Mouse (Mus musculus) left cerebral cortex, postnatal 10 days (tissue): ENCODE measurements around the gene Lmod2. TPM values are rescaled to one million over a fixed set of nuclear protein-coding genes. Genes with fewer than 3 reads are reported as not detected.

Experiments
- DNase-seq, 2 experiments: peaks; one replicate each; pipeline ENCODE4 v3.0.0; 2021 to 2022; ENCODE audit warnings: low spot score in 2 of 2, mixed read lengths in 1 of 2; ENCODE audit errors: extremely low spot score in 1 of 2
- intact Hi-C: fragments of 180-260 bp; cut with DNase I; formaldehyde crosslinking; loops from one replicate; pipeline ENCODE4 v1.15.1; 2025
- total RNA-seq, 2 experiments: library from RNA; stranded (reverse); gene quantifications; 2 replicates each; pipeline ENCODE4 v1.2.3; 2021

Gene Lmod2
- total RNA-seq, 2 experiments from 2014 or later: not detected

DNA sequence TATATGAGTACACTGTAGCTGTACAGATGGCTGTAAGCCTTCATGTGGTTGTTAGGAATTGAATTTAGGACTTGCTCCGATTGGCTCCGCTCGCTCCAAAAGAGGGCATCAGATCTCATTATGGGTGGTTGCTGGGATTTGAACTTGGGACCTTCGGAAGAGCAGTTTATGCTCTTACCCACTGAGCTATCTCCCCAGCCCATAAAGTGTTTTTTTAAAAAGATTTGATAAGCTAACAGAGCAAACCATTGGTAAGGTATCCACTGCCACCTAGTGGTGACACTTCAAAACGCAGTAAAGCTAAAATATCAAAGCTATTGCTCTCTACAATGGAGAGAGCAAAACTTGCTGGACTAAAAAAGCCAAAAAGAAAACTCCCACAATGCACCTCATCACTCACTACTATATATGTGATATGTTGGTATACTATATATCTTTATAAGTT, 30.0 kb downstream of the Lmod2 start:
- intact Hi-C loops: loop anchor here (2.0 kb wide), 1 partner anchor 97 kb away; no protein-coding TSS in a partner anchor
- DNase-seq: peak; percentile 40 to 46

DNA sequence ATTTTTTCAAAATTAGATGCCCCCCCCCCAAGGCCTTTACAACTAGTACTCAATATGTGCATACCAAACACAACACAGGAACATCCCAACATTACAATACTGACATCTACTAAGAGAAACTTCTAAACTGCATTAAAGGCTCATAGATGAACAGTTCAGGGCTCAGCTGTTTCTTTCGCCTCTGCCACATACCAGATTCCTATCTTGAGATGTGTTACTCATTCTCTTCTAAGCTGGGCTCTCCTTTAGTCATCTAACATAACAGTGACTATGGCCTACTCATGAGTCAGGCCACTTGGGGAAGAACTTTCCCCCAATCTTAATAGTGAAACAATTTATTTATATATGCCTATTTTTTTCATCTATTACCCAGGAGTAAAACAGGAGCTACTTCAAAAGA, 30.9 kb downstream of the Lmod2 start:
- no peak for DNase-seq
- intact Hi-C loops: loop anchor here (2.0 kb wide), 1 partner anchor 98 kb away; no protein-coding TSS in a partner anchor

DNA sequence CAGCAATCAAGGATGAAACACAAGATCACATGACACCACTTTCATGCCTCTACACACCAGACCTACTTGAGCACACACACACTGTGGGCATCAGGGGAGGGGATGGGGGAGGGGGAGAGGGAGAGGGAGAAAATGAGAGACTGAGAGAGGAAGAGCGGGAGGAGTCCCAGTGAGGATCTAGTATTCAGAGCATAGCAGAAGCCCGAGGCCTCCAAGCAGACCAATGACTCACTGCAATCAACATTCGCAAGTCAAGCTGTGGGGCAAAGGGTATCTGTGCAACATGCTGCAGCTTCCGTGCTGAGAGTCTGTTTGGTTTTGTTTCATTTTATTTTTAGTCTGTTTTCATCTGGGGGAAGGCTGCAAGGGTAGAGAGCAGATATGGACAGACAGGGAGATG, 34.5 kb downstream of the Lmod2 start:
- intact Hi-C loops: no loop called here
- DNase-seq: no peak

DNA sequence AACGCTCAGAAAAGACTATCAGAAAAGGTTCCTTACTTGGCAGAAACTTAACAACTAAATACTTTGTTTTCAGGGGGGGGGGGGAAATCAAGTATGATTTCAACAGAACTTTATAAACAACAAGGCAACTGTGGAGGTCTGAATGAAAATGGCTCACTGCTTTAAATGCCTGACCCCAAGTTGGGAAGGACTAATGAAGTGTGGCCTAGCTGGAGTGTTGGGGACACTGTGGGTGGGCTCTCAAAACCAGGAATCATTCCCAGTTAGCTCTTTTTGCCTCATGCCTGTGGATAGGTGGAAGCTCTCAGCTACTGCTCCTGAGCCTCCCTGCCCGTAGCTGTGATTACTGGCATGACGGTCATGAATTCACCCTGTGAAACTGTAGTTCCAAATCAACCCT, 36.5 kb downstream of the Lmod2 start:
- DNase-seq: no peak
- intact Hi-C loops: no loop called here

DNA sequence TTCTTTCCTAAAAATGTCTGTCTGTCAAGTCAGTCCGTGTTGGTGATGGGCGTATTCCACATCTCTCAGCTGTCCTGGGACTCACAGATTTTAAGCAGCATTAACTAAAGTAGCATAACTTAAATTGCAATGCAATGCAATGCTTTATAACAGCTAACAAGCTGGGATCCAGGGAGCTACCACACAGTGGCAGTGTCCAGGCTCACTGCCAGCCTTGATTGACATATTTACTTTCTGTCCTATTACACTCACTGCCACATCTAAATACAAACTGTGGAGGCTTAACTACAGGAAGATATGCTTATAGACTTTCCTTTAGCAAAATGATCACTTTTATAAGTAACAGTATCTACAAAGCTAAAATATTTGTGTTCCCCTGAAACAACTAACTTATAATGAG, 38.3 kb downstream of the Lmod2 start:
- no peak for DNase-seq
- intact Hi-C loops: no loop called here

DNA sequence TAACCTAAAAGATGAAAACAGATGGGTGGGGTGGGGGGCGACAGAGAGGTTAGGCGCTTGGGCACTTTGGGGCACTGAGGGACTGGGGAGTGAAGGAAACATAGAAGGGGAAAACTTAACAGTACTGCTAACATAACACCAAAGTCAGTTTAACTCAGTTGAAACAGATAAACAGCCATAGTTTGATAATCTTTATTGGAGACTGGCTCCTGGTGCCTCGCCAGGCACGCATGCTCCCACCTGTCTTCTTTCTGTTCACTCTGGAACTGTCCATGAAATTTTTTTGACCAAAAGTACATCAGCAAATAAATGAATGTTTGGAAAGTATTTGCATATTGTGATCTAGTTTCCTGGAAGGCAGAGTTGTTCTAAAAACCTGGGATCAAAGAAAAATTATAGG, 43.7 kb downstream of the Lmod2 start:
- intact Hi-C loops: no loop called here
- DNase-seq: no peak

DNA sequence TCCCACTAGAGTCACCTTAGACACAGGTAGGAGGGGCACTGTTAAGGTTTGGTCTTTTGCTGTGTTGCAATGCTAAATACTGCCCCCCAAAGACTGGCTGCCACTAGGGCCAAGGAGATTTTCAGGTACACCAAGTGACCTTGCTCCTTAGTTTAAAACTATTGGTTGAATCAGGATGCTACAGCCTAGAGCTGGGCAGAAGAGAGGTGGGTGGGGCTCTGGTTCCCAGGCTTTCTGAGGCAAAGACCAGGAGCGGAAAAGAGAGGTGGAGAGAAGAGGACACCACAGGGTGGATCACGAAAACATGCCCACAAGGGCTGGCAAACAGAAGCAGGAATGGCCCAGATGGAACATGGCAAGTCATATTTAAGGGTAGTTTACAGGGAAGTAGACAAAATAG, 44.6 kb downstream of the Lmod2 start:
- intact Hi-C loops: no loop called here
- no peak for DNase-seq

DNA sequence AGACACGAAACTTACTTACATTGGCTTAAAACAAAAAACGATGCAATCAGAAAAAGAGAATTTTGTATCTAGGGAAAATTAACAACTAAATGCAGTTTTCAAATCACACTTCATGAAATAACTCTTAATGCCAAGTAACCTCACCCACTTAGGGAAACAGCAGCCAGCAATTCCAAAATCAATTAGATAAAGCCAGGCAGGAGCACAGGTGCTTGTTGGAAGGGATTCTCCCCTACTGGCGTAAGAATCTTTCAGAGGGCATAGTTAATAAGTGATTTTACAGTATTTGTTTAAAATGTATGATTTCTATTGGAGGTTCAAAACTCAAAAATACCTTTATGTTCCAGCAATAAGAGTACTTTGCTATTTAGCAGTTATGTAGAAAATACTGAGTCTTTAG, 45.4 kb downstream of the Lmod2 start:
- DNase-seq: no peak

DNA sequence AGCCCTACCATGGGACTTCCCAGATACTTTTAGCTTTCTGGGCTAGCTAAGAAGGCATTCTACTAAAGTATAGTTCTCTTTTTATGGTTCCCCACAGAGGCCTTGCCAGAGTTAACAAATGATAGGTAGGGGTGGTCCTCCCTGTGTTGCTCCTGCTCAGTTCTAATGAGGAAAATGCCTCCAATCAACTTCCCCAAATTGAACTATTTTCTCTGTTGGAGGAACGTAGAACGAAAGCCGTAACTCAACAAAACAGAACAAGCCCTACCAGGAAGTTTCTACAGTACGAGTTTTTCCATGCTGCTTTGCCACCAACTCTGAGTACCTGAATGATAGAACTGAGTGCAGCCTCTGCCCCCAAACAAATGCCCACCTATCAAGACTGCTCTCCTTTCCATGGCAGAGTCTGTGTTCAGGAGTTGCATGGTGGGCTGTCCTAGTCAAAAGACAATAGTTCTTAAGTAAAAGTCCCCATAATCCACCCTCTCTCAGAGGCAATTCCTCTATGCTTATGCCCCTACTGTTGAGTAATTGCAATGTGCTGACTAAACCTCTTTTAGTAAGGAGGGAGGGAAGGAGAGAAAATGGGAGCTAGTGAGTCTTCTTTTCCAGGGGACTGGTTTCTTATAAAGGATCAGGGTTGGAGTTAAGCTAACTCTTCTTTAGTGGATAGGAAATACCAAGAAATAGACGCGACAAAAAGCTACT, 47.9 kb downstream of the Lmod2 start:
- DNase-seq: no peak
- intact Hi-C loops: no loop called here

More for the DNA sequence above, 45.4 kb downstream of the Lmod2 start:
- intact Hi-C loops: no loop called here

DNA sequence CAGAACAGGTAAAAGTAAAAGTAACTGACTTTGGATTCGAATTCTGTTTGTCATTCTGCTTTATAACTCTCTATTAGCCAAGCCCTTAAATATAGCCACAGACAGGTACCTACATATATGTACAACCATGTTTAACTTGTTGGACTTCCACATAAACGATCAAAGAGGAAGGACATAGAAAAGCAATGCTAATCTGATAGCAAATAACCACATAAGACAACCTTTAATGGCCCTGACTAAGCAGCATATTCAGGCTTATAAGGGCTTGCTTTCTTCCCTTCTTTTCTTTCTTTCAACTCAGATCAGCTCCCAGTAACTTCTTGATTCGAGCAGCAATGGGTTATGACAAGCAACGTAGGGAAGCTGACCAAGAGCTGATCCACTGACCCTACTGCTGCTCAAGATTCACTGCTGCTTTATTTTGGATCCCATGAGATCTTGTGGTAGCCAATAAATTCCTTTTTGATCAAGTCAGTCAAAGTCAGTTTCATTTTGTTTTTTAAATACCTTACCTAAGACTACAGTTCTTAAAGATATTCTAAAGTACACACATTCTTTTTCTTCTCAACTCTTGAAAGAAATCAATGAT, 49.6 kb downstream of the Lmod2 start:
- intact Hi-C loops: no loop called here
- no peak for DNase-seq

DNA sequence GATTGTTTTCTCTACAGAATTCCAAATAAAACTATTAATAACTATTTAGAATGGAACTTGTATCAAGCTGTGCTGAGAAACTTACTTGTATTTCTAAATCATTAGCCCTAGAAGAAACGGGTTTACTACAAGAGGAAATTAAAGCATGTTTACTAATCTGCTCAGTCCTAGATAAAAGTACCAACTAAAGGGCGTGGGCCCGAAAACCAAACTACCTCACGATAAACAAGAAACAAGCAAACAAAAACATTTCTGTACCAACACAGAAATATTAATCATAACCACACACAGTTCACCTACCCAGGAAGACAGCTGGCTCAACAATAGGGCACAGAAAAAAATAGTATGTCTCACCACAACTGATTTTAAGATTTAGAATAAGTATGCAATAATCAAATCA, 50.8 kb downstream of the Lmod2 start:
- DNase-seq: no peak
- intact Hi-C loops: no loop called here

DNA sequence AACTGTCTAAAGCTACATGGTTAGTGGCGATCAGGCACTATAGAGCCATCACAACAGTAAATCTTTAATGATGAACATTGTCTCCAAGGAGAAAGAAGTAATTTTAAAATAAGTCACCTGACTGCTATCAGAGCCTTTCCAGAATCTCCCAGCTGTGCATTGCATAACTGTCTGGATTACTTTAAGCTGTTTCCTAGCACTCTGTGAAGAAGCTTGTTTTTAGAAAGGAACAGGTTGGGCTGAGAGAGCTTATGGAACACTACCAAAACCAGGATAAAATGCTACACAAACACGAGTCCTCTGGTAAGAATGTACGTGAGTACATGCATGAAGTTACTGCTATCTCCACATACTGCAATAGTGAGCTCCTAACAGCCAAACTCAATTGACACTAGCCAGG, 53.2 kb downstream of the Lmod2 start:
- peak in 1 of 2 experiments; percentile 20 for DNase-seq
- intact Hi-C loops: no loop called here

DNA sequence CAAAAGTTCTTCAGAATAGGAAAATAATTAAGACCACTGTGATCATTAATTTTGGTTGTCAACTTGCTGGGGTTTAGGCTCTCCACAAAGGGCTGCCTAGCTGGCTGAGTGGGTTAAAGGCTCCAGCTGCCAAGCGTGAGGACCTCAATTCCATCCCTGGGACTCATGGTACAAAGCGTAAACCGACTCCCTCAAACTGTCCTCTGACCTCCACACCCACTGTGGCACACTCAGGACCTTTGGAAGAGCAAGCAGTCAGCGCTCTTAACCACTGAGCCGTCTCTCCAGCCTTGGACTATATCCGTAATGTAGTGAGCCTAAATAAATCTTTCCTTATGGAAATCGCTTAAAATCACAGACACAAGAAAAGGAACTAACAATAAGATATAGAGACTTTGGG, 54.0 kb downstream of the Lmod2 start:
- DNase-seq: no peak
- intact Hi-C loops: no loop called here

Other genes with a start within 250 kb of the Lmod2 start
- gene Iqub, start 82.7 kb upstream of the Lmod2 start, total RNA-seq: under 1 TPM; 0.54 to 0.73 TPM
- gene Ndufa5, start 69.7 kb upstream of the Lmod2 start, total RNA-seq: 100 to 1,000 TPM; 220 to 239 TPM
- not detected for gene Asb15, start 69.6 kb upstream of the Lmod2 start, total RNA-seq
- 10 to 100 TPM; 40.9 to 47.6 TPM for gene Wasl, start 67.2 kb downstream of the Lmod2 start, total RNA-seq
- gene Hyal6, start 135.5 kb downstream of the Lmod2 start, total RNA-seq: not detected
- not detected for gene Hyal4, start 150.6 kb downstream of the Lmod2 start, total RNA-seq
- gene Spam1, start 193.4 kb downstream of the Lmod2 start, total RNA-seq: not detected